ENCODE assay signal across 19 mouse cellular contexts in the genomic region with DNA sequence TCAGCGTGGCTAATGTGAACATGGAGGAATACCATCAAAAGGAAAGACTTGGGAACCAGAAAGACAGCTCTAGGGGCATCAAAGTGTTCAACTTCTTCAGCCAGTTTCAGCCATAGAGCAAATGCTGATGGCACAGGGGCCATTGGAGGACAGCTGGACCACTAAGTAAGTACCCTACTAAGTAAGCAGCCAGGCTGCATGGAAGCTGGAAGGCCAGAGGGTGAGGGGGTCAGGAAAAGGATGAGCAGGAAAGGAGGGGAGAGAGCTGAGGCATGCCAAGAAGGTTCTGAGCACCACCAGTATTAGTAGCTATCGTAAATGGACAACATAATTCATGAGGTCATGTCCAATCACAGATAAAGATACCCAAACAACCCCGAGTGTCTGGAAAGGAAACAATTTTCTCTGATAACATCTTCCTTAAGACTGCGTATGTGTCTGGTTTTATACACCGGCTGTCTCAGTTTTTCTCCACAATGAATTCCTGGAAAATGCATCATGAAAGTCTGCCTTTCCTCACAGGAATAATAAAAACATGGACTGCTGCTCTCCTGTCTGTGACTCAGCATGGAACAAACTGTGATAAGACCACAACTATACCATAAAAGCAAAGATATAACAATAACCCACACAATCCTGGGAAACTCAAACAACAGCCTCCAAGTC.
DNase-seq lines count a peak whose midpoint lies in the region; ATAC-seq and TF ChIP-seq lines count a peak whose summit lies in the region.
"Had no signal": no experiment of that assay in that cellular context is flagged by ENCODE, and none has a peak within 500 bp of the region (broad histone marks: within the 10 kb centered on the region; RNA-seq: fewer than 3 reads in every experiment).

No protein-coding gene starts in this region.

- H3K36me3 ChIP-seq in heart, embryonic 12.5 days: no peaks in the 10 kb centered on the region
- H3K36me3 ChIP-seq in myocyte (ENCODE audit: control insufficient read depth, insufficient read depth): no peaks in the 10 kb centered on the region
- no peaks in the 10 kb centered on the region for H3K36me3 ChIP-seq in liver, postnatal 0 days (replicated peaks; ENCODE audit: insufficient read depth, low read length)
- no peaks in the 10 kb centered on the region for H3K36me3 ChIP-seq in hindbrain, embryonic 10.5 days
- H3K36me3 ChIP-seq: embryonic facial prominence, embryonic 13.5 days; heart, embryonic 13.5 days; hindbrain, embryonic 15.5 days; limb, embryonic 12.5 days; liver, embryonic 13.5 days; midbrain, embryonic 10.5 days had no signal

- no peak overlapping the region for H3K4me3 ChIP-seq in heart, embryonic 12.5 days
- no peak overlapping the region for H3K4me3 ChIP-seq in cortical plate, adult 2 months (ENCODE audit: insufficient read depth, low read length)
- H3K4me3 ChIP-seq in myocyte: no peak overlapping the region
- H3K4me3 ChIP-seq in liver, postnatal 0 days (ENCODE audit: low read depth, low read length): no peak overlapping the region
- no peak overlapping the region for H3K4me3 ChIP-seq in hindbrain, embryonic 10.5 days
- H3K4me3 ChIP-seq: embryonic facial prominence, embryonic 13.5 days; heart, embryonic 13.5 days; hindbrain, embryonic 15.5 days; limb, embryonic 12.5 days; liver, embryonic 13.5 days; midbrain, embryonic 10.5 days had no signal

- no peak for TF ChIP-seq POLR2A in cortical plate, adult 2 months (IDR thresholded peaks at IDR 0.05; ENCODE audit: extremely low read depth, insufficient read depth, low read length)
- no peak for TF ChIP-seq POLR2A in myocyte (IDR thresholded peaks at IDR 0.05; ENCODE audit: insufficient read length, low read depth)

- H3K9ac ChIP-seq in heart, embryonic 12.5 days: no peak overlapping the region
- H3K9ac ChIP-seq in liver, postnatal 0 days (replicated peaks): no peak overlapping the region
- H3K9ac ChIP-seq: embryonic facial prominence, embryonic 13.5 days; heart, embryonic 13.5 days; hindbrain, embryonic 15.5 days; limb, embryonic 12.5 days; liver, embryonic 13.5 days had no signal

- no peak overlapping the region for H3ac ChIP-seq in myocyte (ENCODE audit: control insufficient read depth, insufficient read length)

- ATAC-seq in heart, embryonic 12.5 days (ENCODE audit: insufficient number of reproducible peaks, low FRiP score): peak; percentile 69
- ATAC-seq in liver, postnatal 0 days: no peak

- H3K9me3 ChIP-seq in heart, embryonic 12.5 days (replicated peaks): no peaks in the 10 kb centered on the region
- no peaks in the 10 kb centered on the region for H3K9me3 ChIP-seq in liver, postnatal 0 days (ENCODE audit: low read length)
- H3K9me3 ChIP-seq in hindbrain, embryonic 10.5 days: no peaks in the 10 kb centered on the region
- H3K9me3 ChIP-seq: embryonic facial prominence, embryonic 13.5 days; heart, embryonic 13.5 days; hindbrain, embryonic 15.5 days; limb, embryonic 12.5 days; liver, embryonic 13.5 days; midbrain, embryonic 10.5 days had no signal

- no peak for DNase-seq in heart, adult 18-20 months
- peak; percentile 69 for DNase-seq in MN1 (ENCODE audit: low spot score)
- no peak for DNase-seq in liver, postnatal 0 days
- DNase-seq in hindbrain, embryonic 10.5 days (ENCODE audit: low spot score): no peak
- DNase-seq: adrenal gland, postnatal 25 days; gastrocnemius, postnatal 25 days; kidney, adult 18-20 months; liver, embryonic 13.5 days; retina, postnatal 1 day; thymus, postnatal 14 days had no signal

- no peak overlapping the region for H3K4me2 ChIP-seq in heart, embryonic 12.5 days
- H3K4me2 ChIP-seq in myocyte (ENCODE audit: low read depth): peak overlapping the region; percentile 66
- no peak overlapping the region for H3K4me2 ChIP-seq in liver, postnatal 0 days (ENCODE audit: low read depth, low read length)
- H3K4me2 ChIP-seq: embryonic facial prominence, embryonic 13.5 days; heart, embryonic 13.5 days; hindbrain, embryonic 15.5 days; limb, embryonic 12.5 days; liver, embryonic 13.5 days had no signal

- WGBS in heart, embryonic 12.5 days: 60% methylated on average over 5 of the region's 5 CpGs
- whole genome bisulfite sequencing in liver, postnatal 0 days (ENCODE audit: insufficient replicate concordance): 69% methylated on average over 5 of the region's 5 CpGs
- whole genome bisulfite sequencing in hindbrain, embryonic 10.5 days: 87% methylated on average over 5 of the region's 5 CpGs

- peak overlapping the region; percentile 9; the same call in 1 of the 2 replicates for H3K27ac ChIP-seq in heart, embryonic 12.5 days (ENCODE audit: poor library complexity, severe bottlenecking)
- peak overlapping the region; percentile 46; the same call in 1 of the 2 replicates for H3K27ac ChIP-seq in cortical plate, adult 2 months (ENCODE audit: insufficient read depth, low read length)
- no peak overlapping the region for H3K27ac ChIP-seq in liver, postnatal 0 days (ENCODE audit: low read depth)
- no peak overlapping the region for H3K27ac ChIP-seq in hindbrain, embryonic 10.5 days
- H3K27ac ChIP-seq: embryonic facial prominence, embryonic 13.5 days; hindbrain, embryonic 15.5 days; limb, embryonic 12.5 days; liver, embryonic 13.5 days; macrophage; midbrain, embryonic 10.5 days had no signal

- peaks cover 24% of the 10 kb centered on the region for H3K4me1 ChIP-seq in heart, embryonic 12.5 days (replicated peaks)
- peaks cover 2% of the 10 kb centered on the region; the same call in 1 of the 2 replicates for H3K4me1 ChIP-seq in cortical plate, adult 2 months (ENCODE audit: control insufficient read depth, insufficient read depth, low read length)
- H3K4me1 ChIP-seq in liver, postnatal 0 days (ENCODE audit: insufficient read depth): no peaks in the 10 kb centered on the region
- H3K4me1 ChIP-seq in hindbrain, embryonic 10.5 days (replicated peaks): peaks cover 10% of the 10 kb centered on the region
- H3K4me1 ChIP-seq: liver, embryonic 13.5 days had no signal

- H3K79me2 ChIP-seq in myocyte (ENCODE audit: control insufficient read depth, insufficient read depth): no peaks in the 10 kb centered on the region

- H3K27me3 ChIP-seq in heart, embryonic 12.5 days (replicated peaks): no peaks in the 10 kb centered on the region
- no peaks in the 10 kb centered on the region for H3K27me3 ChIP-seq in myocyte (ENCODE audit: control insufficient read depth, insufficient read depth, insufficient read length)
- H3K27me3 ChIP-seq in liver, postnatal 0 days (ENCODE audit: insufficient read depth, low read length): no peaks in the 10 kb centered on the region
- H3K27me3 ChIP-seq in hindbrain, embryonic 10.5 days (ENCODE audit: insufficient read depth, poor library complexity, severe bottlenecking): no peaks in the 10 kb centered on the region
- H3K27me3 ChIP-seq: embryonic facial prominence, embryonic 13.5 days; heart, embryonic 13.5 days; hindbrain, embryonic 15.5 days; limb, embryonic 12.5 days; liver, embryonic 13.5 days had no signal

- TF ChIP-seq CTCF in cortical plate, adult 2 months (IDR thresholded peaks at IDR 0.05; ENCODE audit: extremely low read depth, insufficient read depth, low read length): no peak
- no peak for TF ChIP-seq CTCF in liver, postnatal 0 days (IDR thresholded peaks at IDR 0.05; ENCODE audit: low read depth)

- TF ChIP-seq EP300 in liver, postnatal 0 days (IDR thresholded peaks at IDR 0.05; ENCODE audit: low read depth): no peak

TF ChIP-seq in myocyte, 11 proteins besides CTCF, POLR2A, EP300 and RAD21:
- TF ChIP-seq MYOD1 (IDR thresholded peaks at IDR 0.05; ENCODE audit: control insufficient read depth in 1 of 3, insufficient read length in 2 of 3, low read depth in 2 of 3) (peak in 1 of 3 experiments; percentile 19), E2F4 (IDR thresholded peaks at IDR 0.05; ENCODE audit: insufficient read depth) (no peak)
TF ChIP-seq in myocyte: peak in this region for 1.

Comparison
In these comparisons a context has a peak if more than half of its experiments do, and no peak if none do; other contexts are left out.
1. H3K27ac ChIP-seq: peak in heart, embryonic 12.5 days (single experiment) and cortical plate, adult 2 months (single experiment); none in liver, postnatal 0 days (single experiment) and hindbrain, embryonic 10.5 days (single experiment).